In the genomic region with DNA sequence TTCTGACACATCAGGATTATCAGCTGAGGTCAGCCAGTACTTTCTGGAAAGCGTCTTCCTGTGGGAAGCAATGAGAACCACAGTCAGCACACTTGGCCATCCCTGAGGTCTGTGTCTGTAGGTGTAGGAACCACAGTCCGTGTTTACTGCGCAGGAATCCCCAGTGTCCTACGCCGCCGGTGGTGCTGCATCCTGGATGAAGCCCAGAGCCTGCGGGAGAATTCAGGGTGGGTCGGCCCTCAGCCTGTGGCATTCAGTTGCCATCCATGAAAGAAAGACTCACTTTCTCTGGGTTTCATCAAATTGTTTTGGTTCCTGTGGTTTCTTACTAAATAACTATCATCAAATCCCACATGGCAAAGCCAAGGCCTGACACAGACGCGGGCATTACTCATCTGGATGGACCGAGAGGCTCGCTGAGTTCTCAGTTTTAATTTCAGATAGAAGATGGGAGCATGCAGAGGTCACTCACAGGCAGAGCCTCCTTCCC, we compare ENCODE assay signal across 22 mouse cellular contexts. TPM values are rescaled to one million over a fixed set of nuclear protein-coding genes. Genes with fewer than 3 reads are reported as not detected.
DNase-seq lines count a peak whose midpoint lies in the region; ATAC-seq and TF ChIP-seq lines count a peak whose summit lies in the region.
"Had no signal": no experiment of that assay in that cellular context is flagged by ENCODE, and none has a peak within 500 bp of the region (broad histone marks: within the 10 kb centered on the region; RNA-seq: fewer than 3 reads in every experiment).

No protein-coding gene starts in this region.

- H3K27ac ChIP-seq in embryonic fibroblast, embryonic 13.5 days (ENCODE audit: insufficient read depth, low read length): peak overlapping the region; percentile 53
- H3K27ac ChIP-seq: forebrain, embryonic 10.5 days; forebrain, embryonic 15.5 days; hindbrain, embryonic 15.5 days had no signal

- H3K4me3 ChIP-seq in megakaryocyte, embryonic 14.5 days (replicated peaks): peak overlapping the region; percentile 23
- no peak overlapping the region for H3K4me3 ChIP-seq in embryonic fibroblast, embryonic 13.5 days (ENCODE audit: insufficient read depth, low read length)
- H3K4me3 ChIP-seq: forebrain, embryonic 10.5 days; forebrain, embryonic 15.5 days; heart, embryonic 12.5 days; hindbrain, embryonic 15.5 days had no signal

- H3K36me3 ChIP-seq in megakaryocyte, embryonic 14.5 days (replicated peaks; ENCODE audit: low read length): no peaks in the 10 kb centered on the region
- H3K36me3 ChIP-seq: forebrain, embryonic 10.5 days; forebrain, embryonic 15.5 days; heart, embryonic 12.5 days; hindbrain, embryonic 15.5 days had no signal

- peak; percentile 63 for DNase-seq in Muller cell, postnatal 12 days (ENCODE audit: inconsistent ontology term)
- no peak for DNase-seq in spleen, postnatal 14 days (ENCODE audit: low spot score in 2 of 2)
- no peak for DNase-seq in embryo, embryonic 10 days (ENCODE audit: low spot score)
- DNase-seq in frontal cortex, postnatal 14 days (ENCODE audit: low spot score in 2 of 2): no peak
- DNase-seq: adrenal gland, postnatal 14 days; B cell, adult 2 months; cerebellum, adult 11-12 months; cerebellum, adult 9-10 months; cerebellum, postnatal 25 days; gastrocnemius, postnatal 10 days; kidney, adult 2 months had no signal

- ATAC-seq in megakaryocyte, adult 5-6 weeks (ENCODE audit: poor library complexity, severe bottlenecking): no peak
- ATAC-seq: activated CD4-positive, CD25-positive, alpha-beta regulatory T cell, adult 4 months; forebrain, embryonic 15.5 days; intestine, embryonic 16.5 days had no signal

- peaks cover 15% of the 10 kb centered on the region for H3K9me3 ChIP-seq in megakaryocyte, embryonic 14.5 days
- H3K9me3 ChIP-seq: forebrain, embryonic 10.5 days; forebrain, embryonic 15.5 days; heart, embryonic 12.5 days; hindbrain, embryonic 15.5 days had no signal

- no peak for TF ChIP-seq POLR2A in embryonic fibroblast, embryonic 13.5 days (IDR thresholded peaks at IDR 0.05; ENCODE audit: low read depth, low read length)

- no peak for TF ChIP-seq CTCF in embryonic fibroblast, embryonic 13.5 days (IDR thresholded peaks at IDR 0.05; ENCODE audit: borderline replicate concordance, insufficient read depth, low read length)

- peaks cover 12% of the 10 kb centered on the region for H3K4me1 ChIP-seq in megakaryocyte, embryonic 14.5 days
- peaks cover 4% of the 10 kb centered on the region; the same call in 1 of the 2 replicates for H3K4me1 ChIP-seq in embryonic fibroblast, embryonic 13.5 days (ENCODE audit: control insufficient read depth, insufficient read depth, low read length)
- H3K4me1 ChIP-seq: forebrain, embryonic 15.5 days; hindbrain, embryonic 15.5 days had no signal

- H3K27me3 ChIP-seq in megakaryocyte, embryonic 14.5 days (replicated peaks): no peaks in the 10 kb centered on the region
- H3K27me3 ChIP-seq: CH12.LX; forebrain, embryonic 15.5 days; heart, embryonic 12.5 days; hindbrain, embryonic 15.5 days had no signal

RNA-seq across cellular contexts. Expression of gene Sgpp2, which starts 37.2 kb away (rescaled TPM):
- 1.1 TPM in 1 of 2 replicates, not detected in the other for polyA plus RNA-seq in megakaryocyte, embryonic 14.5 days (2012; ENCODE audit: insufficient read depth, low replicate concordance)
- total RNA-seq in megakaryocyte, adult 5-6 weeks (2015): not detected in 2 replicates
- total RNA-seq in megakaryocyte, adult 5-6 weeks (2017): 0.12 TPM in 1 of 2 replicates, not detected in the other
- polyA plus RNA-seq in embryonic fibroblast, embryonic 13.5 days (2011; ENCODE audit: insufficient read length, low read depth, missing spikeins): not detected in 2 replicates
- total RNA-seq: gastrocnemius, postnatal 10 days; heart, postnatal 25 days had no signal
